Mouse (Mus musculus): ENCODE data around the gene Ippk. TPM values are rescaled to one million over a fixed set of nuclear protein-coding genes. Genes with fewer than 3 reads are reported as not detected.

Gene Ippk
- total RNA-seq, 1 experiment from 2014 or later: 12.2 TPM

Other genes starting within 250 kb of the Ippk start
- 58.6 and 65.6 TPM in 2 replicates for gene Ninj1, start 233.8 kb upstream of the Ippk start, total RNA-seq (2017)
- 56.7 and 94.3 TPM in 2 replicates for gene Card19, start 205.2 kb upstream of the Ippk start, total RNA-seq (2017)
- 5.1 and 10.8 TPM in 2 replicates for gene Susd3, start 172.5 kb upstream of the Ippk start, total RNA-seq (2017)
- gene Fgd3, start 100.9 kb upstream of the Ippk start, total RNA-seq (2017): 13.0 and 16.8 TPM in 2 replicates
- gene Bicd2, start 79.7 kb upstream of the Ippk start, total RNA-seq (2017): 18.0 and 21.2 TPM in 2 replicates
- 4.7 and 10.5 TPM in 2 replicates for gene Tes3-ps, start 72.1 kb downstream of the Ippk start, total RNA-seq (2017)
- 0.25 and 0.69 TPM in 2 replicates for gene Ecm2, start 83.6 kb downstream of the Ippk start, total RNA-seq (2017)
- gene Aspn, start 123.2 kb downstream of the Ippk start, total RNA-seq (2017): not detected in 2 replicates
- not detected in 2 replicates for gene Omd, start 161.2 kb downstream of the Ippk start, total RNA-seq (2017)
- 0.38 TPM in 1 of 2 replicates, not detected in the other for gene Ogn, start 186.8 kb downstream of the Ippk start, total RNA-seq (2017)
- gene Cenpp, start 231.5 kb downstream of the Ippk start, total RNA-seq (2017): 18.9 and 36.8 TPM in 2 replicates
- 51.5 and 76.6 TPM in 2 replicates for gene Nol8, start 231.8 kb downstream of the Ippk start, total RNA-seq (2017)

Data from hematopoietic stem cell, adult 5-6 weeks (primary cell).